Mouse (Mus musculus) heart, embryonic 13.5 days (tissue): ENCODE measurements around the gene Nck1. TPM values are rescaled to one million over a fixed set of nuclear protein-coding genes. Genes with fewer than 3 reads are reported as not detected.
A peak's percentile ranks its signal among the peaks of the same experiment; 100 is the strongest.

Experiments used
- ATAC-seq: fragments of 200-750 bp; cut with Nextera tagmentation; 2 replicates; pipeline ENCODE4 v1.8.0; 2017; ENCODE audit warnings: moderate TSS enrichment; ENCODE audit not compliant: insufficient number of reproducible peaks, low FRiP score, low TSS enrichment; ENCODE audit errors: extremely low read depth
- H3K27ac ChIP-seq: fragments of 300-500 bp; sonication (generic); replicated peaks from 2 replicates; pipeline ENCODE4 v1.5.1; 2015; ENCODE audit warnings: moderate library complexity, mild to moderate bottlenecking, inconsistent platforms
- H3K27me3 ChIP-seq: fragments of 300-500 bp; sonication (generic); replicated peaks from 2 replicates; pipeline ENCODE4 v1.6.1; 2015; ENCODE audit warnings: mild to moderate bottlenecking, inconsistent platforms
- H3K36me3 ChIP-seq: fragments of 300-500 bp; sonication (generic); 2 replicates; pipeline ENCODE4 v1.6.1; 2015; ENCODE audit warnings: mild to moderate bottlenecking, inconsistent platforms
- H3K4me1 ChIP-seq: fragments of 300-500 bp; sonication (generic); 2 replicates; pipeline ENCODE4 v1.6.1; 2015; ENCODE audit warnings: inconsistent platforms
- H3K4me2 ChIP-seq: fragments of 300-500 bp; sonication (generic); 2 replicates; pipeline ENCODE4 v1.6.1; 2015; ENCODE audit warnings: inconsistent platforms, mild to moderate bottlenecking, moderate library complexity
- H3K4me3 ChIP-seq: fragments of 300-500 bp; sonication (generic); 2 replicates; pipeline ENCODE4 v1.5.1; 2015; ENCODE audit warnings: moderate library complexity, mild to moderate bottlenecking, inconsistent platforms
- H3K9ac ChIP-seq: fragments of 300-500 bp; sonication (generic); 2 replicates; pipeline ENCODE4 v1.6.1; 2015; ENCODE audit warnings: inconsistent platforms, mild to moderate bottlenecking, moderate library complexity
- H3K9me3 ChIP-seq: fragments of 300-500 bp; sonication (generic); 2 replicates; pipeline ENCODE4 v1.6.1; 2016; ENCODE audit warnings: inconsistent platforms
- WGBS: fragments of 180-500 bp; shearing (Covaris S2); methylation state at CpG from one replicate; pipeline ENCODE4 v1.1.7; 2015; ENCODE audit warnings: mixed read lengths; 5-methylcytosine and 5-hydroxymethylcytosine counted together
- polyA plus RNA-seq: library from polyadenylated mRNA; unstranded; fragments of >200 nt; fragmentation: Nextera tagmentation; extraction: Ambion mirVana; gene quantifications from 2 replicates; pipeline ENCODE4 v1.2.1, GENCODE M21; 2015

Nck1 gene
- polyA plus RNA-seq = 45.6 and 56.7 TPM in 2 replicates

DNA sequence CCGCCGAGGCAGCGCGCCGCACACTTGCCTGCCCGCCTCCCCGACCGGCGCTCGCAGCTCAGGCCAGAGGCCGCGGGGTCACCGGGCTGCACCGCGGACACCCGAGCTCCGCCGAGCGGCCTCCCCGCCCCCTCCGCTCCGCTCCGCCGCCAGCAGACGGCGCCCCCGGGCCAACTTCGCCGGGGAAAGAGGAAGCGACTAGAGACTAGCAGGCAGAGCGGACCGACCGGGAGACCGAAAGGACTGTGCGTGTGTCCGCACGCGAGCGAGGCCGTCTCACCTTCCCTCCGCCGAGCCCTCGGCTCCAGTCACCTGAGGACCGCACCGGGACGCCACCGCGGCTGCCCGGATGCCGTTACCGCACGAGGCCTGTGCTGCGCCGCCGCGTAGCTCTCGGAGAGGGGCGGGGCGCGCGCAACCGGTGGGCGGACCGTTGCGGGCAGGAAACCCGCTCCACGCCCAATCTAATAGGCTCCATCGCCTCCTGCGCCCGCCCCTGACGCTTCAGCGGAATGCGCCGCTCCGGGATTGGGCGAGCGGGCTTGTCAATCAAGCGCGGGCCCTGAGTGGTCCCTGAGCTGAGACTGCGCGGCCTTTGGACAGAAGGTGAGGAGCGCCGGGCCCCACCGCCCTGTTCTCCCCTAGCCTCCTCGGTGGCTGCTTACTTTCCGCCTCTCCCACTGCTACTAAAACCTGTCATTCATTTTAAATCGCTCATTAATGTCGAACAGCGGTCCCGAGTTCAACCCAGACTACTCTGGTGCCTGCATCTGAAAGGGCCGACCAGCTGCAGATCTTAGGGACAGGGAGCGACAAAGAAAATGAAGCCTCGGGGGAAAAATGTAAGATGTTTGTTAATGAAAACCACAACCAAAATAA, at the start of gene Nck1:
Gene Nck1 (minus strand): TSS at position 420 of the 879 bp plus-strand sequence.
- H3K9me3 ChIP-seq = peaks cover 11% of the 10 kb centered on the region
- peak within 1 kb of the TSS; percentile 78 for H3K4me3 ChIP-seq
- peak; percentile 98 for ATAC-seq
- H3K9ac ChIP-seq = peak within 1 kb of the TSS; percentile 93
- under 1% methylated on average over 83 of the region's 93 CpGs for WGBS
- H3K36me3 ChIP-seq = peaks cover 13% of the 10 kb centered on the region
- peak within 1 kb of the TSS; percentile 87 for H3K4me2 ChIP-seq
- H3K27ac ChIP-seq = peak within 1 kb of the TSS; percentile 91
- H3K4me1 ChIP-seq = peaks cover 24% of the 10 kb centered on the region
- H3K27me3 ChIP-seq = no peaks in the 10 kb centered on the region

DNA sequence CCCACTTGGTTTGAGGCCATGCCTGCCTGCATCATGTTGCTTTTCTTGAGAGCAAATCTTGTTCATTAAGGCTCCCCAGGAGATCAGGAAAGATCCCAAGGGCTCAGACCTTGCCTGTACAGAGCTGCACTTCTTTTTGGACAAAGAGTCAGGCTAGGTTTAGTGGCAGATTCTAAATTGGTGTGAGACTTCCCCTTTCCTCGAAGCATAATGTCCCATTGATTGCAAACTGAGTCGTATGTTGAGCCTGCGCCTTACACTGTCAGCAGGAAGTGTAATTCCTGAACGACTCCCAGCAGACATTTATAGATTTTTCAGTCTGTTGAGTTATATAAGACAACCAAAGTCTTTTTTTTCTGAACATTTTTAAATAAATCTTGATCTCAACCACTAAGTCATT, 44.5 kb upstream of the Nck1 start:
- Histone ChIP-seq H3K4me3 (no peak overlapping the region), H3K4me1 (no peaks in the 10 kb centered on the region), H3K27me3 (no peaks in the 10 kb centered on the region), H3K4me2 (no peak overlapping the region), H3K9me3 (no peaks in the 10 kb centered on the region), H3K36me3 (no peaks in the 10 kb centered on the region), H3K9ac (no peak overlapping the region), H3K27ac (no peak overlapping the region)
- WGBS = 63% methylated on average over 4 of the region's 4 CpGs
- no peak for ATAC-seq

DNA sequence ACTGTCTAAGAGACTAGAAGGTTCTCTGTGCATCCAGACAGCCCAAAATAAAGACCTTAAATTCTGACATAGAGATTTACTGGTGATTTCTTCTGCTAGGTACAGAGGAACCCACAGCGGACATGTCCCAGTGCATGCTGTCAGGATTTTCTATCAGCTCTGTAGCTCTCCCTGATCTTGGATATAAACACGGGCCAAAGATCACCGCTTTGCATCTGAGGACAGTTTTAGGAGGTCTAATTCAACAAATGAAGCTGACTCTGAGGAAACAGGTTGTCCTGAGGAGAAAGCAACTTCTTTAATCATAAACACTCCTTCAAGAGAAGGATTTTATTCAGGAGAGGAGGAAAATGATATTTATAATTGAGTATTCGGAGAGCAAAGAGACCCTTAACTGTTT, 38.1 kb upstream of the Nck1 start:
- ATAC-seq = no peak
- 84% methylated on average over 4 of the region's 4 CpGs for WGBS
- Histone ChIP-seq H3K9me3 (no peaks in the 10 kb centered on the region), H3K9ac (no peak overlapping the region), H3K27me3 (no peaks in the 10 kb centered on the region), H3K36me3 (no peaks in the 10 kb centered on the region), H3K4me1 (peaks cover 25% of the 10 kb centered on the region), H3K27ac (no peak overlapping the region), H3K4me2 (no peak overlapping the region), H3K4me3 (no peak overlapping the region)

DNA sequence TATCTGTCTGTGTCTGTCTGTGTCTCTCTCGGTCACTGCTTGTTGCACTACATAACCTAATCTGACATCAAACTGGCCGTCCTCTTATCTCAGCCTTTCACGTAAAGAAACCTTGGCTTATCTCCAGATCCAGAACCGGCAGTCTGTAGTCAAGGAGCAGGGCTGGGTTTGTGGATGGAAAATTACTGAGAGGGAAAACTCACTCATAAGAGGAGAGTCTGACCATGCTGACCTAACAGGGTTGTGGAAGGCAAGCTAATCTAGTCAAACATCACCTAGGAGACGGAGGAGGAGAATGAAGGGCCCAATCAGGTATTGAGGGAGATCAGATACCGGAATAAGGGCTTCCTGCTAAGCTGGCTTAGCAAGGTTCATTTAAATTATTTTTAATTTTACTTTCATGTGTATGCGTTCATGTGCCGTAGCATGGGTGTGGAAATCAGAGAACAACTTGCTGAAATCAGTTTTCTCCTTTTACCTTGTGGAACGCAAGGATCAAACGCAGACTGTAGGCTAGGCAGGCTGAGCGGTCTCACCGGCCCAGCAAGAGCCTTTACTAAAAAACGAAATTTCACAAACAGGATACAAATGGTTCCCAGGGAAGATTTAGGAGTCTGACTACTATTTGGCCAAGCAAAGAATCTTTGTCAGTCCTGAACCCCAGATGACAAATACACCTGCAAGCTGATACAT, 37.1 kb upstream of the Nck1 start:
- 48% methylated on average over 13 of the region's 13 CpGs for WGBS
- Histone ChIP-seq H3K9me3 (no peaks in the 10 kb centered on the region), H3K27ac (peak overlapping the region; percentile 87), H3K36me3 (no peaks in the 10 kb centered on the region), H3K27me3 (no peaks in the 10 kb centered on the region), H3K4me1 (peaks cover 25% of the 10 kb centered on the region), H3K9ac (0 out of 2 replicates have a peak overlapping the region, but pooled peaks have one; percentile 1), H3K4me2 (peak overlapping the region; percentile 42), H3K4me3 (no peak overlapping the region)
- no peak for ATAC-seq

DNA sequence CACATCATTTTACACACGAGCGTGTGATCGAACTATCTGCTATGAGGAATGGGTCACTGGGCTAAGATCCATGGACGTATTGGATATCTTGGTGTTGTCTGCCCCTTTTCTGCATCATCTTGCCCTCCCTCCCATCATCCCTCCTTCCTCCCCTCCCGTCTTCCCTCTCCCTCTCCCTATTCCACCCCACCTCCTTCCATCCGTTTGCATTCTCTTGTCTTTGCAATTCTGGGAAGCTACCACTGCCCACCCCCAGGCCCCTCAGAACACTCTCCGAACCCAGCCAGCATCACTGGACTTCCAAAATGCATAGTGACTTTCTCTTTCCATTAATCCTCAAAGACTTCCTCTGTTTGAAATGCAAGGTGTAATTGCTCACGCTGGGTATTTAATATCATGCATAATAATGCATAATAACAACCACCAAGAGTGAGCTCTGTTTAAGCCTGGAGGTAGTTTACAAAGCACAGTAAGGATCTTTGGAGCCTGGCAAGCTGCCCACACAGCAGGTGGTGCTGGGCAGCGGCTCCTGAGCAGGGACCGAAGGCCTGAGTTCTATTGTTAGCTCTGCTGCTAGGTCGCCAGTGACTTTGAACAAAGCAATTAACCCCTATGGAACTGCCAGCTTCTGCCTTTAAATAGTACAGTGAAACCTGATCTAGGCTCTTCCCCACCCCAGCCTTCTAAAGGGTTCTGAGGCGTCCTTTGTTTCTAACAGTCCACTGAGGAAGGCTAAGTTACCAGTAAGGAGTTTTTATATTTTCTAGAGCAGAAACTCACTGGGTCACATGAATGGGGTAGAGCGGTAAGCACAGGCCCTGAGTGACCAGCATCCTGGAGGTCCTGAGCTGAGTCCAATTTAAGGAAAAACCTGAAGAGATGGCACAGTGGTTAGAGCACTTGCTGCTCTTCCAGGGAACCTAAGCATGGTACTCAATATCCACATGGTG, 35.9 kb upstream of the Nck1 start:
- ATAC-seq = peak; percentile 71; the same call in 1 of the 2 replicates
- no peak overlapping the region for H3K4me3 ChIP-seq
- H3K27me3 ChIP-seq = no peaks in the 10 kb centered on the region
- H3K36me3 ChIP-seq = no peaks in the 10 kb centered on the region
- no peak overlapping the region; the same call in 1 of the 2 replicates for H3K9ac ChIP-seq
- H3K27ac ChIP-seq = peak overlapping the region; percentile 87
- no peaks in the 10 kb centered on the region for H3K9me3 ChIP-seq
- 48% methylated on average over 13 of the region's 13 CpGs for WGBS
- H3K4me1 ChIP-seq = peaks cover 25% of the 10 kb centered on the region
- H3K4me2 ChIP-seq = peak overlapping the region; percentile 16; the same call in 1 of the 2 replicates

DNA sequence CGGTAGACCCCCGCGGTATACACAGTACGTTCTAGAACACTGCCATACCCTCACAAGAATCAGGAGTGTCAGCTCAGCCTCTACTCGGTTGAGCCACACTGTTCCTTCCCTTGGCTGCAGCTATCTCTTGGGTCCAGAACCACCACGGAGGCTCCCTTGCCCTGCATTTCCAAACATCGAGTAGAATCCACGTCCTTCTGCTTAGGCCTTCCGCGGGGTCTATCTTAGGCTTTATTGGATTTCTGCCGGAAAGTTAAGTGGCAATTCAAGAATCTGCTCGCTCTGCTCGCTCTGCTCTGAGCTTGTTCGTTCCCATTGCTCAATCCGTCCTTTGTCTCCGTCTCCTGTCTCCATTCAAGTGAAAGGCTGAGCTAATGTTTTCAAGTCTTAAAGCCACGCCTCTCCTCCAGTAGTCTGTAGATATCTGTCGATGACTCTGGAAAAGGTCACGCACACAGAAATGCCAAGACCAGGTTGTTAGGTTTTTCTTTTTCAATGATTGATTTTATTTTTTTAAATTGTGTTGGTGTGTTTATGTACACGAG, 34.3 kb upstream of the Nck1 start:
- Histone ChIP-seq H3K9ac (no peak overlapping the region), H3K4me1 (peaks cover 25% of the 10 kb centered on the region), H3K27ac (no peak overlapping the region), H3K4me2 (no peak overlapping the region), H3K4me3 (no peak overlapping the region), H3K9me3 (no peaks in the 10 kb centered on the region), H3K27me3 (no peaks in the 10 kb centered on the region), H3K36me3 (no peaks in the 10 kb centered on the region)
- no peak for ATAC-seq
- WGBS = 64% methylated on average over 20 of the region's 20 CpGs

DNA sequence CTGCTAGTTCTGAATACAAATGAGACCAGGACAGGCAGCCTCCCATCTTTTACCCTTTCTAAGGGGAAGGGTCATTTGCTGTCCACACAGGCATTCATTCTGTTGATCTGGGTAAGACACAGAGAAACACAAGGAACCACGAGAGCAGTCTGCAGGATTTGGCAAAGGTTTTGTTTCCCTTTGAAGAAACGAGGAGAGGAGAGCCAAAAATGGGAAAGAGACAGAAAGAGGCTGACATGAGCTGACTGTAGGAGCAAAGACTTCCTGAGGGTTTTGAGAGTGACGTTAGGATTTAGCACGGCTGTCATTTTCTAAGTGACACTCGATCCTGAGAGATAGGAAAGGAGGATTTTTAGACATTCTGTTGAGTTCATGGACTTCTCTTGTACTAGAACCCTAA, 28.0 kb upstream of the Nck1 start:
- Histone ChIP-seq H3K9me3 (no peaks in the 10 kb centered on the region), H3K27me3 (no peaks in the 10 kb centered on the region; the same call in 1 of the 2 replicates), H3K4me1 (peaks cover 9% of the 10 kb centered on the region), H3K4me2 (no peak overlapping the region), H3K9ac (no peak overlapping the region), H3K4me3 (no peak overlapping the region), H3K27ac (no peak overlapping the region), H3K36me3 (no peaks in the 10 kb centered on the region)
- no peak for ATAC-seq
- whole genome bisulfite sequencing = 42% methylated on average over 5 of the region's 5 CpGs

DNA sequence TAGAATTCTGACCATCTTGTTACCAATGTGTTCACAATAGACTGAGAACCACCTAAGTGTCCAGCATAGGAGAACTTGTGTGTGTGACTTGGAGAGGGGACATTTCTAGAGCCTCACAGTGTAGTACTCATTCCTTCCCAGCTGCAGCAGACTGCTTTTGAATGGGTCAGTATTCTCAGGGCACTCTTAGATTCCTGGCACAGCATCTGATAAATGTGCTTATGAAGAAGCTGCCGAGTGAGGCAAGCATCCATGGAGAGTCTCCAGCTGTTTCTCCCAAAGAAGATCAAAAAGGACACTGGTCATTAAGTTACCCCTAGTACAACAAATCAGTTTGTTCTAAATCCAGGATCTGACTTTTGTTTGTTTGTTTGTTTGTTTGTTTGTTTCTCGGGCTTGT, 27.4 kb upstream of the Nck1 start:
- Histone ChIP-seq H3K27ac (no peak overlapping the region), H3K4me3 (no peak overlapping the region), H3K36me3 (no peaks in the 10 kb centered on the region), H3K4me1 (peaks cover 9% of the 10 kb centered on the region), H3K27me3 (no peaks in the 10 kb centered on the region; the same call in 1 of the 2 replicates), H3K9ac (no peak overlapping the region), H3K4me2 (no peak overlapping the region), H3K9me3 (no peaks in the 10 kb centered on the region)
- WGBS = 52% methylated on average over 2 of the region's 2 CpGs
- no peak for ATAC-seq

DNA sequence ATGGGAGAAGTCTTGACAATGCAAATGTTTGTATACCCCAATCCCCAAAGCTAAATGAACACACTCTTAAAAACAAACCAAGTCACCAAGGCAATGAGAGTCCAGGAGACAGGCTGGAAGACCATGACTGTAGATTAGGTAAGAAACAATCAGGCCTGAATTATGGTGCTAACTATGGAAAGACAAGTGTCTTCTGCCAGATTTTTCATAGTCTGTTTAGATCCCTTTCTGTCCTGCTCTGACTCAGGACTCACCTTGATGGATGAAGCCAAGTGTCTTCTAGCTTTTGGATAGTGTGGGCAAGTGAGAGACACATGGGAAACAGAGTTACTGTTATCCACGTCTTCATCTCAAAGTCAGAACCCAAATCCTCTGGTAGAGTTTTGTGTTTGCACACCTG, 25.6 kb upstream of the Nck1 start:
- Histone ChIP-seq H3K9ac (no peak overlapping the region), H3K4me2 (peak overlapping the region; percentile 94), H3K27me3 (no peaks in the 10 kb centered on the region; the same call in 1 of the 2 replicates), H3K36me3 (no peaks in the 10 kb centered on the region), H3K27ac (0 out of 2 replicates have a peak overlapping the region, but pooled peaks have one; percentile 60), H3K4me1 (peaks cover 9% of the 10 kb centered on the region), H3K4me3 (peak overlapping the region; percentile 76), H3K9me3 (no peaks in the 10 kb centered on the region)
- 73% methylated on average over 1 of the region's 1 CpGs for WGBS
- no peak for ATAC-seq

DNA sequence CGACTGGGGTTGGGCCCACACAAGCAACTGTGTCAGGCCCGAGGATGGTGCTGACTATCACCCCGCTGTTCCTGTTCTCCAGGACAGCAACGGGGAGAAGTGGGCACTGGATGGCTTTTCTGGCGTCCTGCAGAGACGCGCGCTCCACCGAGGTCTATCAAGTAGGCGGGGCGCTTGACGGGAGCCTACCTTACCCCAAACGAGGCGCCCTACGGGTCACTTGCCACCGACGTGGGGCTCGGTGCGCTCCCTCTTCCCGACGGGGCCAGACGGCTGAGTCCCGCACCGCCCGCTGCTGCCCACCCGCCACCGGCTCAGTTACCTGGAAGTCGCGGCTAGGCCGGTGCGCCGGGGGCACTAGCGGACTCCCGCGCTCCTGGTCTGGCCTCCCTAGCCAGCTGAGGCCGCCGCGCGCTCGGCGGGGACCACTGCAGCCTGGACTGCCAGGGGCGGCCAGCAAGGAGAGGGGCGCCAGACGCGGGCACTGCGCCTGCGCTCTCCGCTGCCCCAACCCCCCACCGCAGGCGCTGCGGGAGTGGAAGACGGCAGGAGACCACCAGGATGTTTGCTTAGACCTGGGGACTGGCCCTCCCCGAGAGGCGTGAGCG, 24.8 kb upstream of the Nck1 start, which contains the start of gene Slc35g2:
Gene Slc35g2 (minus strand): TSS at position 465 of the 608 bp plus-strand sequence.
- under 1% methylated on average over 46 of the region's 55 CpGs for WGBS
- H3K4me3 ChIP-seq = peak within 1 kb of the TSS; percentile 76

More for the DNA sequence above, 24.8 kb upstream of the Nck1 start, which contains the start of gene Slc35g2:
- peaks cover 9% of the 10 kb centered on the region for H3K4me1 ChIP-seq
- no peaks in the 10 kb centered on the region for H3K36me3 ChIP-seq
- H3K9me3 ChIP-seq = no peaks in the 10 kb centered on the region
- no peaks in the 10 kb centered on the region; the same call in 1 of the 2 replicates for H3K27me3 ChIP-seq
- ATAC-seq = peak; percentile 64; the same call in 1 of the 2 replicates
- peak within 1 kb of the TSS; percentile 60 for H3K27ac ChIP-seq
- H3K4me2 ChIP-seq = peak within 1 kb of the TSS; percentile 94
- peak within 1 kb of the TSS; percentile 84 for H3K9ac ChIP-seq
